Mouse (Mus musculus) liver, embryonic 14.5 days (tissue): Measurements from ENCODE around the gene Wasf2.

Source experiments
- CTCF ChIP-seq: IDR thresholded peaks from 2 replicates; pipeline ENCODE4 v1.5.1; 2016; ENCODE audit warnings: antibody characterized with exemption, low read depth, control low read depth
- EP300 ChIP-seq: IDR thresholded peaks from 2 replicates; pipeline ENCODE4 v1.6.1; 2016; ENCODE audit warnings: antibody characterized with exemption, low read depth

- TF ChIP-seq EP300, result no peak
- no peak for TF ChIP-seq CTCF
These were observed 31.9 kb downstream of the Wasf2 start for GRCm38 (mm10) chr4:133162196-133162595.
